Mouse (Mus musculus): ENCODE data around the gene Bcl9l. TPM values are rescaled to one million over a fixed set of nuclear protein-coding genes. Genes with fewer than 3 reads are reported as not detected.
A peak's percentile ranks its signal among the peaks of the same experiment; 100 is the strongest.

Bcl9l gene
- polyA plus RNA-seq, 1 experiment from 2014 or later, result 4.8 TPM

DNA sequence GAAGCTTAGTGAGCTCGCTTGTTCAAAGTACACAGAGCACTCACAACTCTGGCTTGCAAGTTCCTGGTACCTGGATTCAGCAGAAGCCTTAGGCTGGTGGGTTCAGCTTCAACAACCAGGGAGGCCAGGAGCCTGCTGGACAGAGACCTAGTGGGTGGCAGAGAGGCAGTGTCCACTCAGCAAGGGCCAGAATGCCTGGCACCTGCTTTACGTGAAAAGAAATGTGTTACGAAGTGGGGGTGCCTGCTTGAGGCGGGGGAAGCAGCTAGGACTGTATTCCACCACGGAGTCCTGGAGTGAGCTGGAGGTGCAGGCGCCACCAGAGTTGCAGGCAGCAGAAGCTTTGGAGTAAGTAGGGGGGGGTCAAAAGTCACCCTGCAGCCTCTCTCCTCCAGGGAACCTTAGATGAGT, 2.5 kb downstream of the Bcl9l start:
- Histone ChIP-seq H3K27me3 (replicated peaks; ENCODE audit: control insufficient read depth, insufficient read depth, low read length) (no peaks in the 10 kb centered on the region), H3K27ac (ENCODE audit: low read depth, low read length) (peak overlapping the region; percentile 73), H3K4me3 (ENCODE audit: low read depth, low read length) (peak overlapping the region; percentile 98), H3K9me3 (ENCODE audit: control insufficient read depth) (no peaks in the 10 kb centered on the region), H3K9ac (ENCODE audit: low read depth, low read length) (peak overlapping the region; percentile 42; the same call in 1 of the 2 replicates), H3K36me3 (ENCODE audit: control insufficient read depth, insufficient read depth) (no peaks in the 10 kb centered on the region), H3K4me1 (replicated peaks; ENCODE audit: control insufficient read depth, insufficient read depth, low read length) (peaks cover 20% of the 10 kb centered on the region), H3K4me2 (replicated peaks; ENCODE audit: low read depth) (peak overlapping the region; percentile 84)
- 34% methylated on average over 6 of the region's 6 CpGs for WGBS
- no peak for TF ChIP-seq CTCF (IDR thresholded peaks at IDR 0.05; ENCODE audit: low read depth)
- no peak for ATAC-seq

DNA sequence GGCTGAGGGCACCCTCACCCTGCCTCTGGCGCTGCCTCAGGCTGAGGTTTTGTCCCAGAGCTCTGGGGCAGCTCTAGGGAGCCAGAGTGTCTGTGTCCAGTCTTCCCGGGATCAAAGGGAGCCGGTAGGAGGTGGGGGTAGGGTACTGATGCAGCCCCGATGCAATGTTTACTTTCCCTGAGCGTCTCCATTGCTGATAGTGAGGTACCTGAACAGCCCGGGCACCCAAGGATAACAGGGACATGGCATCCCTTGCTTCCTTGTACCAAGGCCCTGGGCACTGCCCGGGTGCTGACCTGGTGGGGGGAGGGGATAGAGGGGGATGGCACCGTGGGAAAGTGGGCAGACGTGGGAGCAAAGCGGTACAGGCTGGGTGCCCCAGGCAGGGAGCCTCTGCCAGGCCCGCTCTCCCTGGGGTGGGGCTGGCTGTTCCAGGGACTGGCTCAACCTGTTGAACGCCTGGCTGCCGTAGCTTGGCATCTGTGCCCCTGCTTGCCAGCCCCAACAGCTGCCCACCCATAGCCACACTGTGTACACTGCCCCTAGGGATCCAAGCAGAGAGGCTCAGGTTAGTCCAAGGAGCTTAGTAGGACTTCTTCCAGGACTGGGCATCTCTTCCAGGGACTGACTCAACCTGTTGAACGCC, 3.0 kb downstream of the Bcl9l start:
- no peak for ATAC-seq
- no peaks in the 10 kb centered on the region for H3K9me3 ChIP-seq (ENCODE audit: control insufficient read depth)
- peak overlapping the region; percentile 84 for H3K4me2 ChIP-seq (replicated peaks; ENCODE audit: low read depth)
- H3K27me3 ChIP-seq (replicated peaks; ENCODE audit: control insufficient read depth, insufficient read depth, low read length), result no peaks in the 10 kb centered on the region
- WGBS, result 13% methylated on average over 14 of the region's 14 CpGs
- H3K27ac ChIP-seq (ENCODE audit: low read depth, low read length), result peak overlapping the region; percentile 83
- peak overlapping the region; percentile 98 for H3K4me3 ChIP-seq (ENCODE audit: low read depth, low read length)
- H3K9ac ChIP-seq (ENCODE audit: low read depth, low read length), result peak overlapping the region; percentile 42
- no peaks in the 10 kb centered on the region for H3K36me3 ChIP-seq (ENCODE audit: control insufficient read depth, insufficient read depth)
- peak; percentile 13; the same call in 1 of the 2 replicates for TF ChIP-seq CTCF (IDR thresholded peaks at IDR 0.05; ENCODE audit: low read depth)
- H3K4me1 ChIP-seq (replicated peaks; ENCODE audit: control insufficient read depth, insufficient read depth, low read length), result peaks cover 25% of the 10 kb centered on the region

DNA sequence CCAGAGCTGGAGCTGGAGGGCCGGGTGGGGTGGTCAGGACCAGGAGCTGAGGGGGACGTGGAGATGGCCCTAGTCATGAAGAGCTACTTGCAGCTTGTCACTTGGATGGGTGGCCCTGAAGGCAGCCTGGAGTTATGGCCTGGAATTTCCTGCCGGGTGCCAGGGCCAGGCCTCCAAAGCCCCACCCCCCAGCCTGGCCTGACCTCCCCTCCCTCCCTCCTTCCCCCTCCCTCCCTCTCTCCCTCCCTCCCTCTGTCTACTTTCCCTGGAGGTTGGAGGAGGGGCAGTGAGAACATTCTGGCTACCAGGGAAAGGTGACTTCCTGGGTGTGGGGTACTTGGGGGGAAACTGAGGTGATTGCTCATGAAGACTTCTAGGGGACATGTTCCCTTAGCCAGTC, 3.7 kb downstream of the Bcl9l start:
- Histone ChIP-seq H3K36me3 (ENCODE audit: control insufficient read depth, insufficient read depth) (no peaks in the 10 kb centered on the region), H3K9me3 (ENCODE audit: control insufficient read depth) (no peaks in the 10 kb centered on the region), H3K27ac (ENCODE audit: low read depth, low read length) (peak overlapping the region; percentile 83), H3K27me3 (replicated peaks; ENCODE audit: control insufficient read depth, insufficient read depth, low read length) (no peaks in the 10 kb centered on the region), H3K4me1 (replicated peaks; ENCODE audit: control insufficient read depth, insufficient read depth, low read length) (peaks cover 27% of the 10 kb centered on the region), H3K4me2 (replicated peaks; ENCODE audit: low read depth) (peak overlapping the region; percentile 84), H3K9ac (ENCODE audit: low read depth, low read length) (peak overlapping the region; percentile 42; the same call in 1 of the 2 replicates), H3K4me3 (ENCODE audit: low read depth, low read length) (peak overlapping the region; percentile 98)
- WGBS, result 6% methylated on average over 3 of the region's 3 CpGs
- no peak for ATAC-seq
- no peak for TF ChIP-seq CTCF (IDR thresholded peaks at IDR 0.05; ENCODE audit: low read depth)

DNA sequence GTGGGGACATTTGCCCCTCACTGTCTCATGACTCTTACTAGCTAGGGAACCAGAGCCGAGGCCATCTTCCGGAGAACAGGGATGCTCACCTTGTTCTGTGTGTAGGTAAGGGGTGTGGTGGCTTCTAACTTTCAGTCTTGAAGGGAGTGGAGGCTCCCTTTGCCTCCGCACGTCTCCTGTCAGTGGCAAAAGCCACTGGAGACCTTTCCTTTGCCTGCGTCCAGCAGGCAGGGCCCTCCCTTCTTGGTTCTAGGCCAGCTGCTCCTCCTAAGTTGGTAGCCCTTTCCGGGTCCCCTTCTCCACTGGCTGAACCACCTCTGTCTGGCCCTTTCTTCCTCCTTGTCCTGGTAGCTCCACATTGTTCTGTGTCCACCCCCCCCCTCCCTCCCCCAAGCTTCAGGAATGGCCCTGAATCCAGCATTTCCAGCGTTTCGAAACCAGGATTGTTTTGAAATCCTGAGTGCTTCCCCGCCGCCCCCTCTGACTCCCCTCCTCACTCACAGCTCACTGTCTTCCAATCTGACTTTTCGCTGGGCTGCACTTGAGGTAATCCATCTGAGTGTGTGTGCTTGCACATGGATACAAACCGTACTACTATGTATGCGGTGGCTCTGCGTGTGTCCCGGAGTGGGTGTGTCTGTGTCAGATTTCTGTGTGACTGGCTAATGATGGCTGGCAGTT, 4.3 kb downstream of the Bcl9l start:
- WGBS, result 11% methylated on average over 15 of the region's 15 CpGs
- H3K4me3 ChIP-seq (ENCODE audit: low read depth, low read length), result peak overlapping the region; percentile 98
- H3K4me2 ChIP-seq (replicated peaks; ENCODE audit: low read depth), result peak overlapping the region; percentile 84
- ATAC-seq, result no peak
- no peak for TF ChIP-seq CTCF (IDR thresholded peaks at IDR 0.05; ENCODE audit: low read depth)
- peak overlapping the region; percentile 83 for H3K27ac ChIP-seq (ENCODE audit: low read depth, low read length)
- peaks cover 32% of the 10 kb centered on the region for H3K4me1 ChIP-seq (replicated peaks; ENCODE audit: control insufficient read depth, insufficient read depth, low read length)
- H3K27me3 ChIP-seq (replicated peaks; ENCODE audit: control insufficient read depth, insufficient read depth, low read length), result no peaks in the 10 kb centered on the region
- no peaks in the 10 kb centered on the region for H3K9me3 ChIP-seq (ENCODE audit: control insufficient read depth)
- peak overlapping the region; percentile 42; the same call in 1 of the 2 replicates for H3K9ac ChIP-seq (ENCODE audit: low read depth, low read length)
- no peaks in the 10 kb centered on the region; the same call in 1 of the 2 replicates for H3K36me3 ChIP-seq (ENCODE audit: control insufficient read depth, insufficient read depth)

DNA sequence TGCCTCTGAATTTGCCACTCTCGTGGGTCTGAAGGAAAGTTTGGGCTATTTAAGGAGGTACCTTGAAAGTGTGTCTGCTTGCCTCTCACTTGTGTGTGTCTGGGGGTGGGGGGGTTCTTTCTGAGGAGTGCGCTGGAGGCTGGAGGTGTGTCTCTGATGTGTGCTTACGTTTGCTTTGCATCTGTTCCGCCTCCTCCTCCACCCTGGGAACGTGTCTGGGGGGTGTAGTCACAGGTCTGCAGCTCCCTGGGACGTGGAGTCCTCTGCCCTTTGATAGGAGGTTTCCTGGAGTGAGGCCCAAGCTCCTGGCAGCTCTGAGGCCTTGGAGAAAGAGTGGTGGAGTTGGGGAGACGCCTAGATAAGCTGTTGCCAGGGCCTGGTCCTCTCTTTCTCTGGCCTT, 4.8 kb downstream of the Bcl9l start:
- peak overlapping the region; percentile 98 for H3K4me3 ChIP-seq (ENCODE audit: low read depth, low read length)
- no peaks in the 10 kb centered on the region for H3K9me3 ChIP-seq (ENCODE audit: control insufficient read depth)
- no peaks in the 10 kb centered on the region; the same call in 1 of the 2 replicates for H3K36me3 ChIP-seq (ENCODE audit: control insufficient read depth, insufficient read depth)
- H3K9ac ChIP-seq (ENCODE audit: low read depth, low read length), result no peak overlapping the region
- peak overlapping the region; percentile 83 for H3K27ac ChIP-seq (ENCODE audit: low read depth, low read length)
- no peaks in the 10 kb centered on the region for H3K27me3 ChIP-seq (replicated peaks; ENCODE audit: control insufficient read depth, insufficient read depth, low read length)
- H3K4me2 ChIP-seq (replicated peaks; ENCODE audit: low read depth), result peak overlapping the region; percentile 84
- ATAC-seq, result peak; percentile 47
- WGBS, result 5% methylated on average over 7 of the region's 7 CpGs
- TF ChIP-seq CTCF (IDR thresholded peaks at IDR 0.05; ENCODE audit: low read depth), result no peak
- H3K4me1 ChIP-seq (replicated peaks; ENCODE audit: control insufficient read depth, insufficient read depth, low read length), result peaks cover 35% of the 10 kb centered on the region

DNA sequence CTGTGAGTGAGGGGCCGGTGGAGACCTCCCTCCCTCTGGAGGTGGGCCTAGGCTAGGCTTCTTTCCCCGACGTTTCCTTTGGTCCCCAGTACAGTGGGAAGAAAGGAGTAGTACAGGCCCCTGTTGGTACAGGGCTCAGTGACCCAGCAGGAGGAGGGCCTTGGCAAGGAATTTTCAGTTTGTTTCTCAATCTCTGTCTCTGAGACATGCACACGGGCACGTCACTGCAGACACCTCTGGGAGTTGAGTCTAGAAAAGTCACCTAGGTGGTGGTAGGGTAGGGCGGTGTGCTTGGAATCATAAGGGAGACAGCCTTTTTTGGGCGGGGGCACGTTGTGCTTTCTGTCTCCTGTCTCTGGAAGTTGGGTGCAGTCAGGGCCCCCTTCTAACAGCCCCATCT, 5.8 kb downstream of the Bcl9l start:
- no peak for ATAC-seq
- peaks cover 41% of the 10 kb centered on the region for H3K4me1 ChIP-seq (replicated peaks; ENCODE audit: control insufficient read depth, insufficient read depth, low read length)
- H3K9me3 ChIP-seq (ENCODE audit: control insufficient read depth), result no peaks in the 10 kb centered on the region
- H3K36me3 ChIP-seq (ENCODE audit: control insufficient read depth, insufficient read depth), result no peaks in the 10 kb centered on the region; the same call in 1 of the 2 replicates
- peak overlapping the region; percentile 83 for H3K27ac ChIP-seq (ENCODE audit: low read depth, low read length)
- H3K4me2 ChIP-seq (replicated peaks; ENCODE audit: low read depth), result peak overlapping the region; percentile 84
- H3K27me3 ChIP-seq (replicated peaks; ENCODE audit: control insufficient read depth, insufficient read depth, low read length), result no peaks in the 10 kb centered on the region
- no peak for TF ChIP-seq CTCF (IDR thresholded peaks at IDR 0.05; ENCODE audit: low read depth)
- peak overlapping the region; percentile 4; the same call in 1 of the 2 replicates for H3K4me3 ChIP-seq (ENCODE audit: low read depth, low read length)
- H3K9ac ChIP-seq (ENCODE audit: low read depth, low read length), result no peak overlapping the region
- WGBS, result 24% methylated on average over 8 of the region's 8 CpGs
